9 mouse cellular contexts compared by ENCODE assay signal in genomic region chr2:84481863-84482262, GRCm38 (mm10). TPM values are rescaled to one million over a fixed set of nuclear protein-coding genes. Genes with fewer than 3 reads are reported as not detected.
DNase-seq lines count a peak whose midpoint lies in the region; TF ChIP-seq lines count a peak whose summit lies in the region.
"Had no signal": no experiment of that assay in that cellular context is flagged by ENCODE, and none has a peak within 500 bp of the region (broad histone marks: within the 10 kb centered on the region; RNA-seq: fewer than 3 reads in every experiment).

No protein-coding gene starts in this region.

- DNase-seq in lung, adult 18-20 months = peak; percentile 39 to 53
- no peak for DNase-seq in lung, adult 2 months
- DNase-seq in heart, postnatal 36 days = peak; percentile 34 to 37
- DNase-seq in kidney, postnatal 4 days = peak; percentile 65 to 73
- peak; percentile 63 for DNase-seq in lung, postnatal 25 days (ENCODE audit: low spot score)
- DNase-seq in spleen, postnatal 36 days (ENCODE audit: low spot score in 2 of 2) = peak; percentile 65 to 70
- no peak for DNase-seq in cerebellum, adult 8-10 months

- intact Hi-C loops in heart, postnatal 36 days (cut with DNase I) = loop anchor here (10.0 kb wide), 1 partner anchor 183 kb away; no protein-coding TSS in a partner anchor

- H3K4me1 ChIP-seq in lung, adult 2 months (ENCODE audit: control insufficient read depth, insufficient read depth, low read length) = peaks cover 3% of the 10 kb centered on the region; the same call in 1 of the 2 replicates
- no peaks in the 10 kb centered on the region for H3K4me1 ChIP-seq in cortical plate, adult 2 months (ENCODE audit: control insufficient read depth, insufficient read depth, low read length)

- TF ChIP-seq CTCF in lung, adult 2 months (IDR thresholded peaks at IDR 0.05; ENCODE audit: insufficient read depth, low read length) = no peak
- no peak for TF ChIP-seq CTCF in cortical plate, adult 2 months (IDR thresholded peaks at IDR 0.05; ENCODE audit: extremely low read depth, insufficient read depth, low read length)

- WGBS in lung, adult 2 months = 15% methylated on average over 7 of the region's 7 CpGs

- H3K27ac ChIP-seq in cortical plate, adult 2 months (ENCODE audit: insufficient read depth, low read length) = no peak overlapping the region
- H3K27ac ChIP-seq: liver, embryonic 15.5 days had no signal

- TF ChIP-seq POLR2A in lung, adult 2 months (IDR thresholded peaks at IDR 0.05; ENCODE audit: borderline replicate concordance, extremely low read depth, low read depth, low read length) = no peak
- TF ChIP-seq POLR2A in cortical plate, adult 2 months (IDR thresholded peaks at IDR 0.05; ENCODE audit: extremely low read depth, insufficient read depth, low read length) = 0 out of 2 replicates have a peak, but pooled peaks have one; percentile 14

- H3K4me3 ChIP-seq in lung, adult 2 months (replicated peaks; ENCODE audit: extremely low read depth, low read depth, low read length) = no peak overlapping the region
- no peak overlapping the region for H3K4me3 ChIP-seq in cortical plate, adult 2 months (ENCODE audit: insufficient read depth, low read length)
- H3K4me3 ChIP-seq: liver, embryonic 15.5 days had no signal

RNA-seq across cellular contexts. Expression of gene Tfpi, which starts 5.3 kb away (rescaled TPM):
- 6.2 and 10.5 TPM in 2 replicates for polyA plus RNA-seq in lung, adult 2 months (2012; rRNA removed)
- 4.6 TPM in 2 replicates for polyA plus RNA-seq in cortical plate, adult 2 months (2012; rRNA removed)
- total RNA-seq in heart, postnatal 36 days (2021) = 10 to 100 TPM; 52.0 to 64.1 TPM

RNA-seq across cellular contexts. Expression of gene Calcrl, which starts 56.7 kb away (rescaled TPM):
- 128 and 192 TPM in 2 replicates for polyA plus RNA-seq in lung, adult 2 months (2012; rRNA removed)
- 3.7 and 3.8 TPM in 2 replicates for polyA plus RNA-seq in cortical plate, adult 2 months (2012; rRNA removed)
- 10 to 100 TPM; 29.2 to 31.4 TPM for total RNA-seq in heart, postnatal 36 days (2021)

Comparison
In these comparisons a context has a peak if more than half of its experiments do, and no peak if none do; other contexts are left out.
1. DNase-seq: peak in lung, adult 18-20 months (2 of 2), heart, postnatal 36 days (2 of 2), kidney, postnatal 4 days (2 of 2), lung, postnatal 25 days (single experiment) and spleen, postnatal 36 days (2 of 2); none in lung, adult 2 months (single experiment) and cerebellum, adult 8-10 months (single experiment).
2. RNA of gene Calcrl, which starts 56.7 kb away (polyA plus RNA-seq): 128 to 192 TPM in lung, adult 2 months; 3.7 to 3.8 TPM in cortical plate, adult 2 months; every median in the first group is over 10 times any median in the second.